Mouse (Mus musculus) heart, postnatal 0 days (tissue): ENCODE data around the gene Cul4a. TPM values are rescaled to one million over a fixed set of nuclear protein-coding genes. Genes with fewer than 3 reads are reported as not detected.

Source experiments
- ATAC-seq: fragments of 200-750 bp; cut with Nextera tagmentation; 2 replicates; pipeline ENCODE4 v1.8.0; 2017; ENCODE audit warnings: low read depth, moderate number of reproducible peaks, moderate library complexity; ENCODE audit not compliant: insufficient read depth
- DNase-seq: peaks from one replicate; pipeline ENCODE4 v3.0.0-alpha.2; 2016; ENCODE audit warnings: low spot score
- H3K27ac ChIP-seq: fragments of 300-500 bp; sonication (generic); 2 replicates; pipeline ENCODE4 v1.5.1; 2014; ENCODE audit warnings: low read depth, mild to moderate bottlenecking
- H3K27me3 ChIP-seq: fragments of 300-500 bp; sonication (generic); 2 replicates; pipeline ENCODE4 v1.6.1; 2014; ENCODE audit warnings: low read length, mixed read lengths; ENCODE audit not compliant: control insufficient read depth, insufficient read depth
- H3K36me3 ChIP-seq: fragments of 300-500 bp; sonication (generic); replicated peaks from 2 replicates; pipeline ENCODE4 v1.6.1; 2014; ENCODE audit warnings: low read length, mixed read lengths; ENCODE audit not compliant: control insufficient read depth, insufficient read depth
- H3K4me1 ChIP-seq: fragments of 300-500 bp; sonication (generic); 2 replicates; pipeline ENCODE4 v1.6.1; 2014; ENCODE audit warnings: antibody characterized with exemption; ENCODE audit not compliant: control insufficient read depth, insufficient read depth
- H3K4me2 ChIP-seq: fragments of 300-500 bp; sonication (generic); 2 replicates; pipeline ENCODE4 v1.6.1; 2014; ENCODE audit warnings: low read depth, mild to moderate bottlenecking, low read length, moderate library complexity
- H3K4me3 ChIP-seq: fragments of 300-500 bp; sonication (generic); 2 replicates; pipeline ENCODE4 v1.5.1; 2014; ENCODE audit warnings: low read depth, low read length
- H3K9ac ChIP-seq: fragments of 300-500 bp; sonication (generic); replicated peaks from 2 replicates; pipeline ENCODE4 v1.6.1; 2014; ENCODE audit warnings: low read depth, low read length, mixed read lengths
- H3K9me3 ChIP-seq: fragments of 300-500 bp; sonication (generic); replicated peaks from 2 replicates; pipeline ENCODE4 v1.6.1; 2016; ENCODE audit warnings: low read length; ENCODE audit not compliant: control insufficient read depth
- CTCF ChIP-seq: IDR thresholded peaks from 2 replicates; pipeline ENCODE4 v1.5.1; 2016; ENCODE audit warnings: antibody characterized with exemption, control low read depth, low read depth
- EP300 ChIP-seq: IDR thresholded peaks from 2 replicates; pipeline ENCODE4 v1.6.1; 2016; ENCODE audit warnings: antibody characterized with exemption, low read depth
- WGBS: fragments of 180-500 bp; shearing (Covaris S2); extraction: QIAGEN DNeasy Blood & Tissue Kit; methylation state at CpG from one replicate; pipeline ENCODE4 v1.1.7; 2014; 5-methylcytosine and 5-hydroxymethylcytosine counted together
- polyA plus RNA-seq: library from polyadenylated mRNA; unstranded; fragments of >200 nt; fragmentation: Nextera tagmentation; extraction: Ambion mirVana; gene quantifications from 2 replicates; pipeline ENCODE4 v1.2.1, GENCODE M21; 2015
- total RNA-seq: library from RNA; depleted of rRNA; stranded (reverse); fragments of >200 nt; gene quantifications from 2 replicates; pipeline ENCODE4 v1.2.3, GENCODE M21; 2014; ENCODE audit warnings: low replicate concordance

Cul4a gene
- total and polyA plus RNA-seq, 2 experiments from 2014 or later = 88.2 to 140 TPM

DNA sequence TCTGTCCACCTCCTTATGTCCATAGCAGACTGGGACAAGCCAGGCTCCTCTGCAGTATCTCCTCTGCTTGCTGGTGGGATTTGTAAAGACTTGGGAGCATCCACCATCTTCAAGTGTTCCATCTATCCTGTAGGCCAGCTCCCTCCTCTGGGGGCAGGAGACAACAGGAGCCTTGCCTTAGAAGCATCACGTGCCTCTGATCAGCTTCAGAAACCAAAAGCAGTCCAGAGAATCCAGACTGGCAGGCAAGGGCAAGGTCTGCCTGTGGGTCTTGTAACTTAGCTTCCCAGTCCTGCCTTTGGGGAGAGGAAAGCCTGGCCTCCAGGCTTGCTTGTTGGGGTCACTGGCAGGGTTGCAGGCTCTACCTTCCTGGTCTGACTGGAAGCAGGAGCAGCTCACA lies 70.2 kb downstream of the Cul4a start:
- TF ChIP-seq EP300 = no peak
- TF ChIP-seq CTCF = no peak
- no peak overlapping the region for H3K4me2 ChIP-seq
- no peaks in the 10 kb centered on the region for H3K9me3 ChIP-seq
- no peaks in the 10 kb centered on the region for H3K27me3 ChIP-seq
- no peak overlapping the region for H3K27ac ChIP-seq
- no peak overlapping the region for H3K4me3 ChIP-seq
- 83% methylated on average over 1 of the region's 1 CpGs for WGBS
- H3K36me3 ChIP-seq = peaks cover 62% of the 10 kb centered on the region
- H3K9ac ChIP-seq = no peak overlapping the region
- DNase-seq (no peak), ATAC-seq (no peak)
- peaks cover 13% of the 10 kb centered on the region; the same call in 1 of the 2 replicates for H3K4me1 ChIP-seq

DNA sequence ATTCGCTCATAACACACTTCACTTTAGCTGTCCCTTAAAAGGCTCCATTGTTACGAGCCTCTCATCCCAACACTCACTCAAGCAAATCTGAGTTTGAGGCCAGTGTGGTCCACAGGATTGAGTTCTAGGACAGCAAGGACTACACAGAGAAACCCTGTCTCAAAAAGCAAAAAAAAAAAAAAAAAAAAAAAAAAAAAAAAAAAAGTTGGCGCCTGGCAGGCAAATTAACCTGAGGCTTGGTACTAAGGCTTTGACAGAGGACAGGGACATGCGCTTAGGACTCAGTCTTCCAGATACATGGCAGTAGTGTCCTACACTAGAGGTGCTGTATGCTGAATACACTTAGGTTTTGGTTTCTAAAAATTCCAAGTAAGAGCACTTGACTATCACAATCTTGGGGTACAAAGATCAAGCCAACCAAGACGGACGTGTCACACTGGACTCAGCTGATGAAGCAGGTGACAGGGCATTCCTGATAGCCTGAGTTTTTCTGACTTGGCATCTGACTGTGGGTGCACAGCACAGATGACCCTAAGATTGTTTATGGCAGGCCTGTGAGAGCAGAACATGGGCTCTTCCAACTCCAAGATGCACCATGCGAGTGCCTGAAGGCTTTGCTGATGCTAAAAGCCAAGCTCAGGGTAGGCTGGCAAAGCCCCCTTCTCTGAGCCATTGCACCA lies 71.9 kb downstream of the Cul4a start:
- no peak for ATAC-seq
- Histone ChIP-seq H3K4me3 (no peak overlapping the region), H3K36me3 (peaks cover 48% of the 10 kb centered on the region), H3K27ac (no peak overlapping the region), H3K4me1 (peaks cover 24% of the 10 kb centered on the region), H3K9me3 (no peaks in the 10 kb centered on the region), H3K4me2 (no peak overlapping the region), H3K27me3 (no peaks in the 10 kb centered on the region), H3K9ac (no peak overlapping the region)
- no peak for DNase-seq
- TF ChIP-seq EP300 (no peak), CTCF (no peak)
- 87% methylated on average over 7 of the region's 7 CpGs for WGBS

DNA sequence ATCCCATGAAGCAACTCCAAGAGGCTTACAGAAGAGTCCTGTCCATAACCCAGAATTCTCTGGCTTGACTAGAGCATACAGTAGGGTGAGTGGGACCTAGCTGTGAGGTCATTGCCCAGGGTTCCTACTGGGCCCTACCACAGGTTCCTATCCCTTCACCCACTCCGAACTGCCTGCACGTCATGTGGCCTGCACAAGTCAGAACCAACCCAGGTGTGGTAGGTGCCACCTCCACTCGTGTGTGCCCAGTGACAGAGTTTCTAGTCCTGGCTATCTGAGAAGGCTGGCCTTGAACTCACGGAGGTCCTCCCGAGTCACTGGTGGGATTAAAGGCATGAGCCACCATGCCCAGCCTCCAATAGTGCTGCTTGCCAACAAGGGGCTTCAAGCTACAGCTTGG lies 72.7 kb downstream of the Cul4a start:
- DNase-seq (no peak), ATAC-seq (no peak)
- TF ChIP-seq CTCF (no peak), EP300 (no peak)
- Histone ChIP-seq H3K4me3 (no peak overlapping the region), H3K36me3 (peaks cover 40% of the 10 kb centered on the region), H3K27ac (no peak overlapping the region), H3K27me3 (no peaks in the 10 kb centered on the region), H3K4me1 (peaks cover 24% of the 10 kb centered on the region), H3K9me3 (no peaks in the 10 kb centered on the region), H3K9ac (no peak overlapping the region), H3K4me2 (no peak overlapping the region)
- 93% methylated on average over 5 of the region's 5 CpGs for WGBS

DNA sequence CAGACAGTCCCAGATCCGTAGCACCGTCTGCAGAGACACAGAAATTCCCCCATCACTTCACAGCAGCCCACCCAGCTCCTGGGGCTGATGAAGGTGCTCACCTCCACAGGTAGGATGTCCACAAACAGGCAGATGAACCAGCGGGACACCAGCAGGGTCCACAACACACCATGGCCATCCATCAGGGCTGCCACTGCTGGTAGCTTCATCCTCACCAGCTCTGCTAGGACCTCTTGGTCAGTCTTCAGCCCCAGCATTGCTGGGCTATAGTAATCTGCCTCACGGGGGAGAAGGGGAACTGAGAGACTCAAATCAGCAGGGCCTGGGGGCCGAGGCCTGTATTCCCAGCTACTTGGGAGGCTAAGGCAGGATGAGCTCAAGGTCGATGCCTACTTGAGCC lies 74.1 kb downstream of the Cul4a start:
- Histone ChIP-seq H3K36me3 (peaks cover 27% of the 10 kb centered on the region), H3K4me1 (peaks cover 24% of the 10 kb centered on the region), H3K27me3 (no peaks in the 10 kb centered on the region), H3K9ac (no peak overlapping the region), H3K27ac (no peak overlapping the region), H3K9me3 (no peaks in the 10 kb centered on the region), H3K4me2 (no peak overlapping the region), H3K4me3 (no peak overlapping the region)
- no peak for ATAC-seq
- no peak for DNase-seq
- TF ChIP-seq CTCF (no peak), EP300 (no peak)
- WGBS = 63% methylated on average over 6 of the region's 6 CpGs

DNA sequence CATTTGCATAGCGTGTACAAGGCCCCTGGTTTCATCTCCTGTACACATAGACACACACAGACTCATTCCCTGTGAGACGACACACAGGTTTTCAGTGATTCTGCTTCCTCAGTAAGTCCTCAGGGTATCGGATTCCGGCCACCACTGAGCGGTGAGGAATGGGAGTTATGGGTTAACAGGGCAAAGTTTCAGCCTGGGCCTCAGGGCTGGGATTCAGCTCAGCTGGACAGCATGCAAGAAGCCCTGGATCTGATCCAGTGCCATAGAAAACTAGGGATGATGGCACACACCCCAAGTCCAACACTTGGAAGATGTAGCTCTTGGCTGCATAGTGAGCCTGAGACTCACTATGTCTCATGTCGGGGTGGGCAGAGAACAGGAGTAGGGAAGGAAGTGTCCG lies 74.5 kb downstream of the Cul4a start:
- Histone ChIP-seq H3K4me3 (no peak overlapping the region), H3K27me3 (no peaks in the 10 kb centered on the region), H3K4me2 (no peak overlapping the region), H3K4me1 (peaks cover 24% of the 10 kb centered on the region), H3K27ac (no peak overlapping the region), H3K9me3 (no peaks in the 10 kb centered on the region), H3K36me3 (peaks cover 22% of the 10 kb centered on the region), H3K9ac (no peak overlapping the region)
- TF ChIP-seq EP300 (no peak), CTCF (no peak)
- ATAC-seq = no peak
- no peak for DNase-seq
- 62% methylated on average over 7 of the region's 7 CpGs for WGBS

DNA sequence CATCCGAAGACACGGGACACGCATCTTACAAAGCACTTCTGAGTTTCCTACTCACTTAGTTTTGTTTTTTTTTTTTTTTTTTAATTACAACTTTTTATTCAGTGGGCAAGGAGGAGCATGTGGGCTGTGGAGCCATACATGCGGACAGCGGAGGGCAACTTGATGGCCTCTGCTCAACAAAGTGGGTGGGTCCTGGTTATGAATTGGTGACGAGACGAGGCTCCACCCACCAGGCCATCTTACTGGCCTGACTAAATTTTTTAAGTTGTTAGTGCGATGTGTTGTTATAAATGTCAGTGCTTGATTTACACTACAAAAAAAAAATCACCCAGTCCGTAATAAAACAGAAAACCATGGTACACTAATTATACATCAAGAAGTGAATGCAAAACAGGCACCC lies 75.0 kb downstream of the Cul4a start:
- Histone ChIP-seq H3K27me3 (no peaks in the 10 kb centered on the region), H3K4me1 (peaks cover 24% of the 10 kb centered on the region), H3K4me2 (no peak overlapping the region), H3K4me3 (no peak overlapping the region), H3K9me3 (no peaks in the 10 kb centered on the region), H3K36me3 (peaks cover 17% of the 10 kb centered on the region), H3K9ac (0 out of 2 replicates have a peak overlapping the region, but pooled peaks have one; percentile 3), H3K27ac (peak overlapping the region; percentile 56)
- no peak for DNase-seq
- WGBS = 62% methylated on average over 9 of the region's 9 CpGs
- ATAC-seq = no peak
- TF ChIP-seq EP300 (no peak), CTCF (no peak)
